Mouse (Mus musculus) cerebral cortex, adult 2 months (tissue): ENCODE measurements around the gene March8.

Experiments used
- WGBS: fragments of 180-500 bp; shearing (Covaris S2); methylation state at CpG from one replicate; pipeline ENCODE4 v1.1.7; 2018; 5-methylcytosine and 5-hydroxymethylcytosine counted together

The March8 gene

DNA sequence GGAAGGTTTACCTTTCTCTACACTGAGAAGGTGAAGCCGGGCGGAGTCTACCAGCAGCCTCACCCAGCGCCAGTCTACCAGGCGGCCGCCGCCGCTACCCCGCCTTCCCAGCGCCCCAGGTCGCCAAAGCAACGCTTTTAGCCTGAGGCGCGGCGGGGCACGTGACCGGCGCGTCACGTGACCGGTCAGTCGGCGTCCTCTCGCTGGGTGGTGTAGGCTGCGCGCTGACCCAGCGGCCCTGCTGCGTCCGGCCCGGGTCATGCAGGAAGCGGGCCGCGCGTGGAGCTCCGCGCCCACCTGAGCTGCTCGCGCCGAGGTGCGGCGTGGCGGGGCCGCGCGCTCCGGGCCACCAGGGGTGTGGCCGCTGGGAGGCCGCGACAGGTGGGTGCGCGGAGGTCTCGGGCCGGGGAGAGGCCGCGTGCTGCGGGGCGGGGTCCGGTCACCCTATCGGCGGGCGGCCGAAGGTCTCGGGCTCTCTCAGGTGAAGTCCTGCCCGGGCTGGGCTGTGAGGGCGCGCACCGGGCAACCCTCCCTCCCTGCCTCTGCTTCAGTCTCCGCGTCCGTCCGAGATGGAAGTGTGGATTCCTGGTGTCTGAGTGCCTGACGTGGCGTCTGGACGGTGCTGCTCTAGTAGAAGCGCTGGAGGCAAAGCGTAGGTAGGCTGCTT lies at the start of gene March8:
Gene March8, plus strand, starts transcription at position 190 of the 667 bp plus-strand sequence.
- WGBS = under 1% methylated on average over 75 of the region's 75 CpGs

- WGBS = 91% methylated on average over 2 of the region's 2 CpGs
Observed at GRCm38 (mm10) chr6:116311411-116311810, 26.4 kb upstream of the March8 start.

DNA sequence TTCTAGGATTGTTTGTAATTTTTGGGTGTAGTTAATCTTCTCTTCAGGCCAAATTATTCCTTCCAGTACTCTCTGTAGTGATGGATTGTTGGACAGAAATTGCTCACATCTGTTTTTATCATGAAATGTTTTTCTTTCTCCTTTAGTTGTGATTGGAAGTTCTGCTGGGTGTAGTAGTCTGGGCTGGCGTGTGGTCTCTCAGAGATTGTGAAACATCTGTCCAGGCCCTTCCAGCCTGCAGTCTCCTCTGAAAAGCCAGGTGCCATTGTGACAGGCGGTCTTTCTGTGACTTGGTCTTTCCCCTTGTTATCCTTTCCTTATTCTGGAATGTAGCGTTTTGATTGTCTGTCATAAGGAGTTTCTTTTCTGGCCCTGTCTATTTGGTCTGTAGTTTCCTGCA lies 18.6 kb upstream of the March8 start:
- WGBS = 89% methylated on average over 3 of the region's 3 CpGs

DNA sequence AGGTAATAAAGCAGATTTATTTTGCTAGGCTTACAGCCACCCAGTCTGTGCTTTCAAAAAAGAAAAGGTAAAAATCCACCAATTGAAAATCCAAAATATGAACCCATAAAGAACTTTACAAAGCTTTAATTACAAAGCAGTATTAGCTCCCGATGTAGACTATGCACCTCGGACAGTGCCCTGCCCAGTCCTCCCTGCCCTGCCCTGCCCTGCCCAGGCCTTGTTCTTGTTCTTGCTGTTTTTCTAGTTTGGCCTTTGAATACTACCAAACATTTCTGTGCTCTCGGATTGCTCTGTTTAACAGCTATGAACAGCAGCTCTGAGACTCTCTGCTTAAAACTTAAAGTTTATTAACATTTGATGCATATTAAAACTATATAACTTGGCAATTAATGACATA lies 11.2 kb upstream of the March8 start:
- 91% methylated on average over 3 of the region's 3 CpGs for whole genome bisulfite sequencing

- 68% methylated on average over 2 of the region's 2 CpGs for WGBS
Observed at GRCm38 (mm10) chr6:116331396-116331795, 6.4 kb upstream of the March8 start.

DNA sequence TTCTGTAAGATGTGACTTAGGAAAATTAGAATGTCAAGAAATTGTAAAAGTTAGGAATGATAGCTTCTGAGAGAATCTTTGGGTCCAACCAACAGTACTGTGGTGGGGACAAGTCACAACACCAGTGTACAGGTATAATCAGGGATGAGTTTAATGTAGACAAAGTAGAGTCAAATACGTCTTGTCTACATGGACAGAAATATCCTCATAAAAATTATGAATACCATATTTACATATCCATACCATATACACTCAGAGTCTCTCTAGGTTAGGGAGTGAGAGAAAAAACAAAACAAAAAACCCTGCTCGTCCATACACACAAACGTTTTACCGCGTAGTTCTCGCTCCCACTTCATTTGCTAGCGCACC lies 374 bp upstream of the March8 start:
- WGBS = 2% methylated on average over 7 of the region's 7 CpGs

DNA sequence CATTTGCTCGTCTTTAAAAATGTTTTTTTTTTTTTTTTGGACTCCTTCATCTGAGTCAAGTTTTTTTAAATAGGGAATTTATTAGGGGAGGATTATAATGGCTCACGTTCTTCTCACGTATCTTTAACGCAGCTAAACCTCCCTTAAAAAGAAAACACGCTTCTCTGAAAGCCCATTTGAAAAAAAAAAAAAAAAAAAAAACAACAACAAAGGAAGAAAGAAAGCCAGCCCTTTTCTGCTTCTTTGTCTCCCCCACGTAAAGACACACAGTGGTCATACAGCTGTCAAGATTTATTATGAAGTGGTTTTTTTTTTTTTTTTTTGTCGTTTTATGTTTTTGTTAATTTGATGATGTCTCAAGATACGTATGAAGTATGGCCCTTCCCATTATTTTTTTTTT lies 696 bp downstream of the March8 start:
- WGBS = 2% methylated on average over 8 of the region's 8 CpGs

DNA sequence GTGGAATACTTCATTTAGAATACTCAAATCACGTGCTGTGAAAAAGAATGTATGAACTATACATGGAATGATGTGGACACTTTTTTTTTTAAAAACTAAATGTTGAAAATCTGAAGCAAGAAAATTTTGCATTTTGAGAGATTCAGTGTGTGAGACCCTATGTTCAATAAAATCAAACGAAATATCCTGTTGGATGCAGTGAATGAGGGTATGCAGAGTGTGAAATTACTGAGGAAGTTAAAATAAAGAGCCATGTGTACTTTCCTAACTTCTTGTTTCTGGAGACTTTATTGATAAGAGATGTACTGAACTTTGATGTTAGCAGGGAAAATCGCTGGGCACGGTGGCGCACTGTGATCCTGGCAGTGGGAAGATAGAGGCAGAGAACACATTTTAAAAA lies 1.3 kb downstream of the March8 start:
- WGBS = 57% methylated on average over 5 of the region's 5 CpGs

GRCm38 (mm10) chr6:116340521-116340920 lies 2.7 kb downstream of the March8 start:
- WGBS = 78% methylated on average over 1 of the region's 1 CpGs

- WGBS = 82% methylated on average over 2 of the region's 2 CpGs
Observed at GRCm38 (mm10) chr6:116347953-116348352, 10.1 kb downstream of the March8 start.

GRCm38 (mm10) chr6:116349997-116350396 lies 12.2 kb downstream of the March8 start:
- 73% methylated on average over 3 of the region's 3 CpGs for WGBS

GRCm38 (mm10) chr6:116350643-116351042 lies 12.8 kb downstream of the March8 start:
- WGBS = 85% methylated on average over 6 of the region's 6 CpGs

- 46% methylated on average over 4 of the region's 4 CpGs for WGBS
Observed at GRCm38 (mm10) chr6:116351534-116351933, 13.7 kb downstream of the March8 start.

DNA sequence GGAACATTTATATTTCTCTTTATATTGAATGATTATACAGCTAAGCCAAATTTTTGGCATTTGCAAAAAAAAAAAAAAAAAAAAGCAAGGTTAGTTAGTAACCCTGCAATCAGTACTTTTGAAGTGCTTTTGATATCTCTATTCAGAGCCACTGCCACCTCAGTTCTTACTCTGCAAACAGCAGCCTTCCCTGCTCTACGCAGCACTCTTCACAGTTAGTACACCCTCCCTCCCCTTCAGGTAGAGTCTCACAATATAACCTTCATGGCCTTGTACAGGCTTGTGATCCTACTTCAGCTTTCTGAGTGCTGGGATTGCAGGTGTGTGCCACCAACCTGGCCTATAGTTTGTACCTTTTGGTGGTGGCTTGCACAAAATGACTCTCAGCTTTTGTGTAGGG lies 15.6 kb downstream of the March8 start:
- WGBS = 95% methylated on average over 1 of the region's 1 CpGs

GRCm38 (mm10) chr6:116356311-116356947 lies 18.6 kb downstream of the March8 start:
- 78% methylated on average over 8 of the region's 8 CpGs for WGBS

DNA sequence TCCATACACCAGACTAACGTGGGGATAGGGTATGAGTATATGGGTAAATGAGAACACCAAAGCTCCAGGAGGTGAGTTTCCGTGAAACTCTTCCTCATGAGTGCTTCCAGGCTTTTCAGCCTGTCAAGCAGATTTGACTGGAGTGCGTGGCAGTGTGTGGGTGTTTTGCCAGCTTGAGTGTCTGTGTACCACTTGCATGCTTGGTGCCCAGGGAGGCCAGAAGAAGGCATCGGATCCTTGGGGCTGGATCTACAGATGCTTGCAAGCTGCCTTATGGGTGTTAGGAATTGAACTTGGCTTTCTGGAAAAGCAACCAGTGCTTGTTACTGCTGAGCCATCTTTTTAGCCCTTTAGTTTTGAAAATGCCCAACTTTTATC lies 19.1 kb downstream of the March8 start:
- WGBS = 31% methylated on average over 4 of the region's 4 CpGs

DNA sequence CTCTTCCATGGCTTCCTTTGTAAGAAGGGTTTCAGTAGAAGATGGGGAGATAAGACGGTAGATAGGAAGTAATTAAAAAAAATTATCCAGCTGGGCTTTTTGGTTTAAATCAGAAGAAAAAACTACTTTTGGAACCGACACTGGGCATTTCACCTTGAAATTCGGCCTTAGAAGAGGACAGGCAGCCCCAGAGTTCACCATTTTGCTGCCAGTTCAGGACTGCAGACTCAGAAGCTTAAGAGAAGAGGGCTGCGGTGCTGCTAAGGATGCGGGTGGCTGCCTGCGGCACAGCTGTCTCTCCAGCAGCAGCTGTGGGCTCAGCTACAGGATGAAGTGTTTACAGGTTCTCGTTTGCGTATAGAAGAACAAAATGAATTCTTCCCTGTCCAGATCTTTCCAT lies 20.2 kb downstream of the March8 start:
- 77% methylated on average over 8 of the region's 8 CpGs for WGBS

- 62% methylated on average over 3 of the region's 3 CpGs for WGBS
Observed at GRCm38 (mm10) chr6:116359256-116359655, 21.4 kb downstream of the March8 start.

GRCm38 (mm10) chr6:116361463-116361862 lies 23.6 kb downstream of the March8 start:
- WGBS = 90% methylated on average over 3 of the region's 3 CpGs

- WGBS = 81% methylated on average over 4 of the region's 4 CpGs
Observed at GRCm38 (mm10) chr6:116361993-116362392, 24.2 kb downstream of the March8 start.

GRCm38 (mm10) chr6:116367971-116368370 lies 30.1 kb downstream of the March8 start:
- 85% methylated on average over 11 of the region's 11 CpGs for WGBS

GRCm38 (mm10) chr6:116369811-116370210 lies 32.0 kb downstream of the March8 start:
- 98% methylated on average over 1 of the region's 1 CpGs for WGBS

GRCm38 (mm10) chr6:116370216-116370976 lies 32.6 kb downstream of the March8 start:
- WGBS = 93% methylated on average over 6 of the region's 6 CpGs
